Mouse (Mus musculus) midbrain, postnatal 0 days (tissue): ENCODE data around the gene Slc24a3. TPM values are rescaled to one million over a fixed set of nuclear protein-coding genes. Genes with fewer than 3 reads are reported as not detected.

ENCODE experiments used
- ATAC-seq: fragments of 200-750 bp; cut with Nextera tagmentation; 2 replicates; pipeline ENCODE4 v1.8.0; 2017; ENCODE audit warnings: moderate number of reproducible peaks, mild to moderate bottlenecking, moderate TSS enrichment, moderate library complexity; ENCODE audit not compliant: low FRiP score
- DNase-seq: peaks from one replicate; pipeline ENCODE4 v3.0.0-alpha.2; 2015; ENCODE audit warnings: low spot score
- H3K27ac ChIP-seq: fragments of 300-500 bp; sonication (generic); 2 replicates; pipeline ENCODE4 v1.5.1; 2014; ENCODE audit warnings: low read depth, mild to moderate bottlenecking, low read length, mixed read lengths
- H3K27me3 ChIP-seq: fragments of 300-500 bp; sonication (generic); 2 replicates; pipeline ENCODE4 v1.6.1; 2014; ENCODE audit warnings: low read length, control low read depth, mixed read lengths; ENCODE audit not compliant: insufficient read depth
- H3K36me3 ChIP-seq: fragments of 300-500 bp; sonication (generic); 2 replicates; pipeline ENCODE4 v1.6.1; 2014; ENCODE audit warnings: low read length, control low read depth, mixed read lengths; ENCODE audit not compliant: insufficient read depth
- H3K4me1 ChIP-seq: fragments of 300-500 bp; sonication (generic); 2 replicates; pipeline ENCODE4 v1.6.1; 2014; ENCODE audit warnings: mild to moderate bottlenecking, control low read depth, antibody characterized with exemption, low read length, mixed read lengths; ENCODE audit not compliant: insufficient read depth
- H3K4me2 ChIP-seq: fragments of 300-500 bp; sonication (generic); 2 replicates; pipeline ENCODE4 v1.6.1; 2014; ENCODE audit warnings: low read depth, mild to moderate bottlenecking, low read length, mixed read lengths; ENCODE audit not compliant: poor library complexity, severe bottlenecking
- H3K4me3 ChIP-seq: fragments of 300-500 bp; sonication (generic); 2 replicates; pipeline ENCODE4 v1.5.1; 2014; ENCODE audit warnings: low read depth, mild to moderate bottlenecking, low read length, moderate library complexity
- H3K9ac ChIP-seq: fragments of 300-500 bp; sonication (generic); replicated peaks from 2 replicates; pipeline ENCODE4 v1.6.1; 2014; ENCODE audit warnings: mild to moderate bottlenecking, low read length, moderate library complexity, mixed read lengths; ENCODE audit not compliant: poor library complexity, severe bottlenecking
- H3K9me3 ChIP-seq: fragments of 300-500 bp; sonication (generic); 2 replicates; pipeline ENCODE4 v1.6.1; 2016; ENCODE audit warnings: low read length, control low read depth
- CTCF ChIP-seq: IDR thresholded peaks from 2 replicates; pipeline ENCODE4 v1.5.1; 2016; ENCODE audit warnings: antibody characterized with exemption, mild to moderate bottlenecking
- WGBS: fragments of 180-500 bp; shearing (Covaris S2); extraction: QIAGEN DNeasy Blood & Tissue Kit; methylation state at CpG from one replicate; pipeline ENCODE4 v1.1.7; 2014; 5-methylcytosine and 5-hydroxymethylcytosine counted together
- polyA plus RNA-seq: library from polyadenylated mRNA; unstranded; fragments of >200 nt; fragmentation: Nextera tagmentation; extraction: Ambion mirVana; gene quantifications from 2 replicates; pipeline ENCODE4 v1.2.1, GENCODE M21; 2015
- total RNA-seq: library from RNA; depleted of rRNA; stranded (reverse); fragments of >200 nt; gene quantifications from 2 replicates; pipeline ENCODE4 v1.2.3, GENCODE M21; 2014

Gene Slc24a3
- total and polyA plus RNA-seq, 2 experiments from 2014 or later, result 34.5 to 65.7 TPM

- H3K9me3 ChIP-seq, result no peaks in the 10 kb centered on the region
- H3K9ac ChIP-seq, result no peak overlapping the region
- ATAC-seq, result no peak
- no peak overlapping the region for H3K4me3 ChIP-seq
- no peak overlapping the region for H3K4me2 ChIP-seq
- no peaks in the 10 kb centered on the region for H3K4me1 ChIP-seq
- H3K27ac ChIP-seq, result no peak overlapping the region
- DNase-seq, result no peak
- no peaks in the 10 kb centered on the region for H3K27me3 ChIP-seq
- H3K36me3 ChIP-seq, result no peaks in the 10 kb centered on the region
- WGBS, result 80% methylated on average over 2 of the region's 2 CpGs
- TF ChIP-seq CTCF, result no peak
Observed at GRCm38 (mm10) chr2:145188828-145189227, 21.3 kb downstream of the Slc24a3 start.

GRCm38 (mm10) chr2:145196043-145196442 is 28.5 kb downstream of the Slc24a3 start:
- 0 out of 2 replicates have a peak, but pooled peaks have one; percentile 14 for TF ChIP-seq CTCF
- DNase-seq, result no peak

GRCm38 (mm10) chr2:145196501-145197042 is 29.0 kb downstream of the Slc24a3 start:
- H3K27me3 ChIP-seq, result no peaks in the 10 kb centered on the region
- no peak overlapping the region for H3K9ac ChIP-seq
- no peaks in the 10 kb centered on the region for H3K4me1 ChIP-seq
- no peak overlapping the region for H3K27ac ChIP-seq
- DNase-seq (peak; percentile 8), ATAC-seq (no peak)
- no peak overlapping the region for H3K4me3 ChIP-seq
- H3K36me3 ChIP-seq, result no peaks in the 10 kb centered on the region
- no peak overlapping the region for H3K4me2 ChIP-seq
- H3K9me3 ChIP-seq, result no peaks in the 10 kb centered on the region
- 87% methylated on average over 7 of the region's 7 CpGs for WGBS
- TF ChIP-seq CTCF, result 0 out of 2 replicates have a peak, but pooled peaks have one; percentile 9

More at GRCm38 (mm10) chr2:145196043-145196442, 28.5 kb downstream of the Slc24a3 start:
- no peaks in the 10 kb centered on the region for H3K9me3 ChIP-seq
- H3K36me3 ChIP-seq, result no peaks in the 10 kb centered on the region
- no peak overlapping the region for H3K9ac ChIP-seq
- H3K4me2 ChIP-seq, result no peak overlapping the region
- ATAC-seq, result no peak
- H3K27me3 ChIP-seq, result no peaks in the 10 kb centered on the region
- H3K4me3 ChIP-seq, result no peak overlapping the region
- H3K27ac ChIP-seq, result no peak overlapping the region
- H3K4me1 ChIP-seq, result no peaks in the 10 kb centered on the region
- 62% methylated on average over 3 of the region's 3 CpGs for WGBS

GRCm38 (mm10) chr2:145197076-145197475 is 29.5 kb downstream of the Slc24a3 start:
- Histone ChIP-seq H3K4me3 (no peak overlapping the region), H3K9ac (no peak overlapping the region)
- DNase-seq, result no peak

GRCm38 (mm10) chr2:145213587-145213986 is 46.0 kb downstream of the Slc24a3 start:
- ATAC-seq (no peak), DNase-seq (no peak)
- Histone ChIP-seq H3K36me3 (no peaks in the 10 kb centered on the region), H3K4me2 (no peak overlapping the region), H3K9me3 (no peaks in the 10 kb centered on the region), H3K27me3 (no peaks in the 10 kb centered on the region), H3K4me3 (no peak overlapping the region), H3K27ac (no peak overlapping the region), H3K9ac (no peak overlapping the region), H3K4me1 (no peaks in the 10 kb centered on the region)
- 97% methylated on average over 11 of the region's 11 CpGs for WGBS
- no peak for TF ChIP-seq CTCF

More at GRCm38 (mm10) chr2:145197076-145197475, 29.5 kb downstream of the Slc24a3 start:
- H3K9me3 ChIP-seq, result no peaks in the 10 kb centered on the region
- no peaks in the 10 kb centered on the region for H3K4me1 ChIP-seq
- no peaks in the 10 kb centered on the region for H3K27me3 ChIP-seq
- H3K4me2 ChIP-seq, result no peak overlapping the region
- WGBS, result 92% methylated on average over 4 of the region's 4 CpGs
- H3K27ac ChIP-seq, result no peak overlapping the region
- H3K36me3 ChIP-seq, result no peaks in the 10 kb centered on the region
- ATAC-seq, result no peak
- TF ChIP-seq CTCF, result no peak

- no peak for DNase-seq
- Histone ChIP-seq H3K27ac (no peak overlapping the region), H3K27me3 (no peaks in the 10 kb centered on the region), H3K4me2 (no peak overlapping the region), H3K36me3 (no peaks in the 10 kb centered on the region), H3K9me3 (no peaks in the 10 kb centered on the region), H3K4me3 (no peak overlapping the region), H3K4me1 (no peaks in the 10 kb centered on the region), H3K9ac (no peak overlapping the region)
- WGBS, result 89% methylated on average over 8 of the region's 8 CpGs
- no peak for ATAC-seq
- no peak for TF ChIP-seq CTCF
Observed at GRCm38 (mm10) chr2:145214086-145214831, 46.7 kb downstream of the Slc24a3 start.
